Mouse (Mus musculus) embryo, embryonic 10 days (tissue): ENCODE data around the gene Fam3c.
A peak's percentile ranks its signal among the peaks of the same experiment; 100 is the strongest.
"Not testable (repeated sequence)": the region's sequence is repeated elsewhere in the genome, so short reads cannot be mapped to it uniquely, and the experiment has no call there.

Experiments used
- DNase-seq: peaks from one replicate; pipeline ENCODE4 v3.0.0-alpha.2; 2015; ENCODE audit warnings: low spot score

The Fam3c gene

GRCm38 (mm10) chr6:22290790-22291189, 65.3 kb downstream of the Fam3c start:
- no peak for DNase-seq

GRCm38 (mm10) chr6:22289461-22290021, 66.5 kb downstream of the Fam3c start:
- DNase-seq: peak; percentile 60

DNA sequence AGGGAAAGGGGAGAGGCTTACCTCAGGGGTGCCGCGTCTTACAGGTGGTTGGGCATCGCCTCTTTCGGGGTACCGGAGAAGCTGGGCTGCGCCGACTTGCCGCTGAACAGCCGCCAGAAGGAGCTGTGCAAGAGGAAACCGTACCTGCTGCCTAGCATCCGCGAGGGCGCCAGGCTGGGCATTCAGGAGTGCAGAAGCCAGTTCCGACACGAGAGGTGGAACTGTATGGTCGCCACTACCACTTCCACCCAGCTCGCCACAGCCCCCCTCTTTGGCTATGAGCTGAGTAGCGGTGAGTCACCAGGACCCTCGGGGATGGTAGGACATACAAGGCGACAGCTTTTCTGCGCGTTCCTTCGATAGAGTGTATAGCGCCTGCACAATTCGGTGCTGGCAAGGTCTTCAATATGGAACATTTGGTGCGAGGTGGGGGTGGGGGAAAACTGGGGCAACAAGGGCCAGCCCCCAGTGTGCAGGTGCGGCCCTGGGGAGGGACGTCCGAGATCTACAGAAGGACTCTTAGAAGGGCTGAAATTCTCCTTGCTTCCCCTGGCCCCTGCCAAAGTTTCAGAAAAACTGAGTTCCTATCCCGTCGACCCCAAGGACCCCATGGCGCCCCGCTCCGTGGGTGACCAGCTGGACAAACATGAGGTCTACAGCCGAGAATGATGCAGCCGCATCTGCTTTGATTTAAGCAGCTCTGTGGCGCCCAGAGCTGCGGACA, 67.1 kb downstream of the Fam3c start:
- peak; percentile 74 for DNase-seq

- DNase-seq: peak; percentile 68
Measured at GRCm38 (mm10) chr6:22288004-22288736, 67.9 kb downstream of the Fam3c start, which contains the start of gene Wnt16. Gene Wnt16 (plus strand): TSS chr6:22288227.

- no peak for DNase-seq
Measured at GRCm38 (mm10) chr6:22282405-22282804, 73.6 kb downstream of the Fam3c start.

GRCm38 (mm10) chr6:22280217-22280861, 75.7 kb downstream of the Fam3c start:
- no peak for DNase-seq

DNA sequence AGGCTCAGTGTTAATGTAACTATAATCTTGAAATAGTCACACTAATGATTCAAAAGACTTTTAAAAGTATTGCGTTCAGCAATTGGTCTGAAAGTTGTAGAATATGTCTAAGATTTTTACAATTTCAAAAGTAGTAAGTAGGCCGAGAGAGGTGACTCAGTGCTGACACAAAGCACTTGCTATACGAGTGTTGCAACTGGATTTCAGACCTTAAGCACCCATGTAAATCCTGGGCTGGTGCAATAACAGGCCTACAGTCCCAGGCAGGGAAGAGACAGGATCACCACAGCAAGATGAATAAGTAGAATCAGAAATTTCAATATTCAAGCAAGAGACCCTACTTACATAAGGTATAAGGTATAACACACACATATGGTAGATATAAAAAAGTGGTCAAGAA, 78.1 kb downstream of the Fam3c start:
- DNase-seq: no peak

DNA sequence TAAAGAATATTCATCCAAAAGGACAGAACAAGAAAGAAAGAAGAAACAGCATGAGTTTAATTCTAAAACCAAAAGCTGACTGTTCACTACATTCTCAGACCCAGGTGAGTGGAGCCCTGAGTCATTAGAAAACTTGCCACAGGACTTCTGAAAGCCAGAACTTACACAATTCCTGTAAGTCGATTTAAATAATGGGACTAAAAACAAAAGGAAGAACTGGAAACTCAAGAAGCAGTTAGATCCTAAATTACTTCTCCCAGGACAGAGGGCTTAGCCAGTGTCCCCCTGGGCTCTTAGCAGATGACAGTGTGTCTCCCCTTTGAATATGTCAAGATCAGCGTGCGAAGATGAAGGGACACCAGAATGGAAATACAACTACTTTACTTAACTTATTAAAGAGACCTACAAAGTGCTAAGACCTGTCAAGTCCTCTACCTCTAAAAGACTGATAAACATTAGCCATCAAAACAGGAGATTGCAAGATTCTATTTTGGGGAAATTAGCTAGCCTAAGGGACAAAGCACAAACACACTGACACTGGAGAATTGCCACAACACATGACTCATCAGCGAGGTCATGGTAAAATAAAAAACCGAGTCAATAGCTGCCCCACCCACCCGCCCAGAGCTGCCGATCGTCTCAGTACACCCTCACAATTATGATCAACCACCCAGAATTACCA, 86.1 kb downstream of the Fam3c start:
- no peak for DNase-seq

- DNase-seq: no peak
Measured at GRCm38 (mm10) chr6:22268677-22269076, 87.4 kb downstream of the Fam3c start.

GRCm38 (mm10) chr6:22267807-22268667, 88.0 kb downstream of the Fam3c start:
- no peak for DNase-seq

GRCm38 (mm10) chr6:22266018-22266417, 90.0 kb downstream of the Fam3c start:
- DNase-seq: no peak

DNA sequence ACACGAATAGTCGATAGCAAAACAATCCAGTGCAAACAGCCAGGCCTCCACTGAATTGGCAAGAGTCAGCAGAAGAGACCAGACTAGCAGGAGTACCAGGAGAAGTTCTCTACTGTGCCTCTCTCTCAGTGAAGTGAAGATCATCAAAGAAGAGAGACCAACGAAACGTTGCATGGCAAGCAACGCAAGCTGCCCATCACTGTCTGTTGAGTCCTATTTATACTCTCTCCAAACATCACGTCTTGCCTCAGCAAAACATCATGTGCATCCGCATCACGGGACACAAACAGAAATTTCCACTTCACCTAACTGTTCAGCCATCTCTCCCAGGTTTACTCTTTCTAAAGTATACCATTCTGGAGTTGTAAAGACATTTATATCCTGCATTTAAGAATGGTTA, 91.9 kb downstream of the Fam3c start:
- DNase-seq: not testable (repeated sequence)

DNA sequence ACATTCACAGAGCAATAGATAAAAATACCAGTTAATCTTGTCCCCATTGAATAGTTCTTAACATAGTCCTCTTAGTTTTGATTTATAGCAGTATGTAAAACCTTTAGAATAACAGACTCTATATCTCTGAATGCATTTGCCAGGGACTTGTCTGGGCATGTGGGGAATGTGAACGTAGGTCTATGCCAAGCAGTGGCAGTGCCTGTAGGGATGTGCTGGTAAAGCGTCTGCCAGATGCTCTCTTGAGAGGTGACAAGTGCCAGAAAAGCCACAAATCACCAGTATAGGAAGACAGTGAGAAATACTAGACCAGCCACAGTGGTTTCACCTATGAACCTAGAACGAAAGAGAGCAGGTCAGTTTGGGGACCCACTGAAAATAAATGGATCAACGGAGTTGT, 93.5 kb downstream of the Fam3c start:
- DNase-seq: no peak

DNA sequence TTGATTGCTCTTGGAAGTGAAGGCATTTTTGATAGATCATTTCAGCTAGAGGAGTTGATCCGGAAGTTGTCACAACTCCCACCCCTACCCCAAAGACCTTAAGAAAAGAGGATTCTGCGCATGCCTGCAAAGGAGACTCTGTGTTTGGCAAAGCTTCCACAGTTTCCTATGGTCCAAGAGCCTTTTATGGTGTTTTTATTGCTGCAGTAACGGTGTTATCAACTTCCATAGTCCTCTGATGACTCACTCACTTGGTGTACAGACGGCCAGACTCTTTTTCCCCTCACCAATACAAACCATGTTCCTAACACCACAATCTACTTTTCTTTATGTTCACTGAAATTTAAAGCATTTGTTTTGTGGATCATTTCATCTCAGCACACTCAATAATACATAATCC, 97.3 kb downstream of the Fam3c start:
- no peak for DNase-seq
